Mouse (Mus musculus): ENCODE measurements around the gene Kif3a. TPM values are rescaled to one million over a fixed set of nuclear protein-coding genes. Genes with fewer than 3 reads are reported as not detected.
"Not testable (repeated sequence)": the region's sequence is repeated elsewhere in the genome, so short reads cannot be mapped to it uniquely, and the experiment has no call there.

The Kif3a gene
- polyA plus RNA-seq, 1 experiment from 2014 or later: 37.3 TPM

GRCm38 (mm10) chr11:53546271-53546670, 20.9 kb upstream of the Kif3a start:
- peaks cover 21% of the 10 kb centered on the region for H3K4me1 ChIP-seq

DNA sequence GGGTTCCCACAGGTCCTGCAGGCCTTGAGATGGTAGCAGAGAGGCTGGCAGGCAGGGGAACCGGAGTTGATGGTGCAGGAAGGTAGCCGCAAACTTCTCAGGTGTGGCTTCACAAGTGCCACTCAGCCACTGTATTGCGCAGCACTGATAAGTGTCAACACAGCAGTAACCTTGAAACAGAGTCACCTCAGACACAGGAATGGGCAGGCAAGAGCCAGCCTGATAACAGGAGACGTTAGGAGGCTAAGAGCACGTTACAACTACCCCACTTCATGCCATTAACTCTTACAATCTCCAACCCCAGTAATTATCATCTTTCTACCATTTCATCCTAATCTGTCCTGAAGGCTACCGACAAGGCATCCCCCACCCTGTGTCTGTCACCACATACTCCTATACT, 19.6 kb upstream of the Kif3a start:
- Histone ChIP-seq H3K9ac (no peak overlapping the region), H3K4me1 (peaks cover 20% of the 10 kb centered on the region), H3K4me2 (no peak overlapping the region), H3K27me3 (replicated peaks) (no peaks in the 10 kb centered on the region), H3K4me3 (no peak overlapping the region), H3K27ac (replicated peaks) (no peak overlapping the region), H3K36me3 (peaks cover 8% of the 10 kb centered on the region; the same call in 1 of the 2 replicates), H3K9me3 (no peaks in the 10 kb centered on the region)
- 44% methylated on average over 6 of the region's 6 CpGs for WGBS
- no peak for ATAC-seq (ENCODE audit: extremely low read depth, insufficient number of reproducible peaks, low FRiP score, low TSS enrichment)

More at GRCm38 (mm10) chr11:53546271-53546670, 20.9 kb upstream of the Kif3a start:
- Histone ChIP-seq H3K4me2 (no peak overlapping the region), H3K4me3 (no peak overlapping the region), H3K36me3 (peaks cover 20% of the 10 kb centered on the region), H3K9ac (no peak overlapping the region), H3K9me3 (no peaks in the 10 kb centered on the region), H3K27ac (replicated peaks) (no peak overlapping the region), H3K27me3 (replicated peaks) (no peaks in the 10 kb centered on the region)
- ATAC-seq (ENCODE audit: extremely low read depth, insufficient number of reproducible peaks, low FRiP score, low TSS enrichment): no peak
- WGBS: 67% methylated on average over 6 of the region's 6 CpGs

GRCm38 (mm10) chr11:53548036-53548605, 19.1 kb upstream of the Kif3a start:
- no peak overlapping the region for H3K27ac ChIP-seq (replicated peaks)

DNA sequence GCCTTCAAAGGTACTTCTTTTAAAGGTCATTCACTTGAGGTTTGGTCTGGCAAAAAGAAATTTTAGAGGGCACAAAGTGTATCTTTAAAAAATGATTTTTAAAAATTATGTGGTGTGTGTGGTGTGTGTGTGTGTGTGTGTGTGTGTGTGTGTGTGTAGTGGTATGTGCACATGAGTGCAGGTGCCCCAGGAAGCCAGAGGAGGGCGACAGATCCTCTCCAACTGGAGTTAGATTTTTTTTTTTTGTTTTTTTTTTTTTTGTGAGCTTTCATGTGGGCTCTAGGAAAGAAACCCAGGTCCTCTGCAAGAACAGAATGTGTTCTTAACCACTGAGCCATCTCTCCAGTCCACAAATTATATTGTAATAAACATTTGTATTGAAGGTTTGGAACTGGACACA, 16.5 kb upstream of the Kif3a start:
- H3K27me3 ChIP-seq (replicated peaks): no peaks in the 10 kb centered on the region
- no peak for ATAC-seq (ENCODE audit: extremely low read depth, insufficient number of reproducible peaks, low FRiP score, low TSS enrichment)
- no peaks in the 10 kb centered on the region for H3K9me3 ChIP-seq
- H3K27ac ChIP-seq (replicated peaks): no peak overlapping the region
- H3K36me3 ChIP-seq: no peaks in the 10 kb centered on the region
- H3K9ac ChIP-seq: no peak overlapping the region
- H3K4me2 ChIP-seq: no peak overlapping the region
- peaks cover 11% of the 10 kb centered on the region for H3K4me1 ChIP-seq
- H3K4me3 ChIP-seq: no peak overlapping the region
- WGBS: 70% methylated on average over 1 of the region's 1 CpGs

More at GRCm38 (mm10) chr11:53548036-53548605, 19.1 kb upstream of the Kif3a start:
- no peaks in the 10 kb centered on the region for H3K27me3 ChIP-seq (replicated peaks)
- no peak overlapping the region for H3K4me3 ChIP-seq
- peaks cover 14% of the 10 kb centered on the region for H3K4me1 ChIP-seq
- no peak overlapping the region for H3K9ac ChIP-seq
- no peaks in the 10 kb centered on the region for H3K9me3 ChIP-seq
- H3K4me2 ChIP-seq: no peak overlapping the region
- H3K36me3 ChIP-seq: peaks cover 6% of the 10 kb centered on the region; the same call in 1 of the 2 replicates
- ATAC-seq (ENCODE audit: extremely low read depth, insufficient number of reproducible peaks, low FRiP score, low TSS enrichment): no peak
- 70% methylated on average over 19 of the region's 19 CpGs for WGBS

DNA sequence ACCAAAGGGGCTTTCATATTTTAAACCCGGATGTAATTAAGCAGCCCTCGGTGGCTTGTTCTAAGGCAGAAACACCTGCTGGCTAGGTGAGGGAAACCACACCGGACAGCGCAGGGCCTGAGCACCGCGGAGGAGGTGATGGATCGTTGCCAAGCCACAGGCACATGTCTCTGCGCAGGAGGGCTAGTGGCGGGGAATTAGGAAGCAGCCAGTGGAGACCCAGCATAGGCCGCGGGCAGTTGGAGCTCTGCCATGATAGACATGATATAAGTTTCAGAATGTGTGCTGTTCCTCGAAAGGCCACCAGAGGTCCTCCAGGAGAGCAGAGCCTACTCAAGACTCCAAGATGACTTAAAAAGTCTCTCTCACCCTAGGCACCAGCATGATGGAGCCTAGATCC, 15.4 kb upstream of the Kif3a start:
- Histone ChIP-seq H3K27me3 (replicated peaks) (no peaks in the 10 kb centered on the region), H3K36me3 (no peaks in the 10 kb centered on the region), H3K4me3 (no peak overlapping the region), H3K4me1 (peaks cover 11% of the 10 kb centered on the region), H3K9ac (no peak overlapping the region), H3K27ac (replicated peaks) (no peak overlapping the region), H3K4me2 (no peak overlapping the region), H3K9me3 (no peaks in the 10 kb centered on the region)
- WGBS: 62% methylated on average over 12 of the region's 12 CpGs
- no peak for ATAC-seq (ENCODE audit: extremely low read depth, insufficient number of reproducible peaks, low FRiP score, low TSS enrichment)

DNA sequence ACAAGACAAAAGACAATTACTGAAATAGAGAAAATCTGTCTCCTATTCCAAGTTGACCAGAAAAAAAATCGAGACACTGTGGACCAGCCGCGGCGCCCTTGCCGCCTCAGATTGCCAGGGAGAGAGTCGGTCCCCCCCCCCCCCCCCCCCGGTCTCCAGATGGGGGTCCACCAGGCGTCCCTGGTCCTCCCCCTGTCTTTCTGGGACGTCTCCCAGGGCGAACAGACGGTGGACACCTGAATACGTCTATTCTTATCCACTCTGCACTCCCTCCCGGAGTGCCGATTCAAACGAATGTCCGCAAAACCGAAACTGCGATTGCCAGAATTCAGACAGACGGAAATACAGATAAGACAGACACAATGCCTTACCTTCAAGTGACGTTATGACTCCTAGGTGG, 10.7 kb upstream of the Kif3a start:
- H3K9ac ChIP-seq; H3K36me3 ChIP-seq; H3K4me1 ChIP-seq; ATAC-seq (ENCODE audit: extremely low read depth, insufficient number of reproducible peaks, low FRiP score, low TSS enrichment); H3K4me2 ChIP-seq; H3K4me3 ChIP-seq; H3K27me3 ChIP-seq (replicated peaks); H3K27ac ChIP-seq (replicated peaks); H3K9me3 ChIP-seq: not testable (repeated sequence)
- 78% methylated on average over 15 of the region's 20 CpGs for WGBS

GRCm38 (mm10) chr11:53557992-53558391, 9.2 kb upstream of the Kif3a start:
- 89% methylated on average over 2 of the region's 3 CpGs for WGBS
- H3K4me2 ChIP-seq; H3K4me3 ChIP-seq; H3K27me3 ChIP-seq (replicated peaks); H3K9me3 ChIP-seq; H3K27ac ChIP-seq (replicated peaks); H3K9ac ChIP-seq; H3K4me1 ChIP-seq; ATAC-seq (ENCODE audit: extremely low read depth, insufficient number of reproducible peaks, low FRiP score, low TSS enrichment); H3K36me3 ChIP-seq: not testable (repeated sequence)

DNA sequence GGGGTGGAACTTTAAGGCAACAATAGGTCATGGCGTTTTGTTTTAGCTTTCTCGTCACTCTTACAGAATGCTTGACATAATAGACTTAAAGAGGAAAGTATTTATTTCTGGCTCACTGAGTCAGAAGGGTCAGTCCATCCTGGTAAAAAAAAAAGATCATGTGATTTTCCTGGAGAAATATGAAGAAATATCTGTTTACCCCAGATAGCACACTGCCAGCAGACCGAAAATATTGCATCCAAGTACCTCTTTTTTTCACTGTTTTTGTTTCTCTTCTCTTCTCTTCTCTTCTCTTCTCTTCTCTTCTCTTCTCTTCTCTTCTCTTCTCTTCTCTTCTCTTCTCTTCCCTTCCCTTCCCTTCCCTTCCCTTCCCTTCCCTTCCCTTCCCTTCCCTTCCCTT, 7.2 kb upstream of the Kif3a start:
- not testable (repeated sequence) for H3K27ac ChIP-seq (replicated peaks); H3K27me3 ChIP-seq (replicated peaks); H3K9ac ChIP-seq; H3K4me1 ChIP-seq; H3K4me3 ChIP-seq; ATAC-seq (ENCODE audit: extremely low read depth, insufficient number of reproducible peaks, low FRiP score, low TSS enrichment); H3K36me3 ChIP-seq; H3K4me2 ChIP-seq; H3K9me3 ChIP-seq
- WGBS: 75% methylated on average over 1 of the region's 3 CpGs

- no peaks in the 10 kb centered on the region for H3K27me3 ChIP-seq (replicated peaks)
- H3K9me3 ChIP-seq: no peaks in the 10 kb centered on the region; the same call in 1 of the 2 replicates
- ATAC-seq (ENCODE audit: extremely low read depth, insufficient number of reproducible peaks, low FRiP score, low TSS enrichment): no peak
- H3K4me3 ChIP-seq: no peak overlapping the region
- peaks cover 4% of the 10 kb centered on the region; the same call in 1 of the 2 replicates for H3K4me1 ChIP-seq
- no peak overlapping the region for H3K27ac ChIP-seq (replicated peaks)
- H3K36me3 ChIP-seq: no peaks in the 10 kb centered on the region
- no peak overlapping the region for H3K4me2 ChIP-seq
- 53% methylated on average over 2 of the region's 2 CpGs for WGBS
- no peak overlapping the region for H3K9ac ChIP-seq
Measured at GRCm38 (mm10) chr11:53561986-53562385, 5.2 kb upstream of the Kif3a start.

DNA sequence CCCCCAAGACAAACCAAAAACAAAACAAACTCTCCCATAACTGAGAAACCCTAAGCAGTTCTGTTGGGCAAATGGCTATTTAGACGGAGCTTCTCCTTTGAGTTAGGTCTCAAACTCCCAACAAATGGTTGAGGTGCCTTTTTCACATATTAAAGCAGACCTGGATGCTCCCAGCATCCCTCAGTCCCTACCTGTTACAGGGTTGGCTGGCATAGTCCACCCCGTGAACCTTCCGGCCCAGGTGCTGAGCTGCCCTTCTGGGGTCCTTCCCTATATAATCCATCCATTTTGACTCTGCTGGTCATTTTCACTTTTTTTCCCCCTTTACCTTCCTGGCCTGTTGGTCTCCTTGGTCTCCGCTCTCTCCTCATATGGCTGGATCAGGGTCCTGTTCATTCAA, 533 bp upstream of the Kif3a start:
- peak overlapping the region; percentile 71 for H3K4me3 ChIP-seq
- H3K27me3 ChIP-seq (replicated peaks): no peaks in the 10 kb centered on the region
- H3K4me2 ChIP-seq: peak overlapping the region; percentile 84
- H3K9me3 ChIP-seq: no peaks in the 10 kb centered on the region; the same call in 1 of the 2 replicates
- no peak for ATAC-seq (ENCODE audit: extremely low read depth, insufficient number of reproducible peaks, low FRiP score, low TSS enrichment)
- H3K4me1 ChIP-seq: peaks cover 13% of the 10 kb centered on the region
- no peak overlapping the region for H3K27ac ChIP-seq (replicated peaks)
- peak overlapping the region; percentile 9; the same call in 1 of the 2 replicates for H3K9ac ChIP-seq
- peaks cover 11% of the 10 kb centered on the region for H3K36me3 ChIP-seq
- 86% methylated on average over 4 of the region's 4 CpGs for WGBS

DNA sequence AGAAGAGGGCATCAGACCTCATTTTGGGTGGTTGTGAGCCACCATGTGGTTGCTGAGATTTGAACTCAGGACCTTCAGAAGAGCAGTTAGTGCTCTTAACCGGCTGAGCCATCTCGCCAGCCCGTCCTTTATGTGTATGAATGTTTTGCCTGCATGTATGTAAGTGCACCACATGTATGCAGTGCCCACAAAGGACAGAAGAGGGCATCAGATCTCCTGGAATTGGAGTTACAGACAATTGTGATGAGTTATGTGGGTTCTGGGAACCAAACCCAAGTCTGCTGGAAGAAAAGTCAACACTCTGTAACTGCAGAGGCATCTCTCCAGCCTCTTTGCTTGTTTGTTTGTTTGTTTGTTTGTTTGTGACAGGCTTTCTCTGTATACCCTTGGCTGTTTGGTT, 13.4 kb downstream of the Kif3a start:
- Histone ChIP-seq H3K36me3 (peaks cover 63% of the 10 kb centered on the region), H3K4me1 (0 out of 2 replicates have a peak, but pooled peaks cover 4% of the 10 kb centered on the region), H3K27me3 (replicated peaks) (no peaks in the 10 kb centered on the region), H3K4me3 (no peak overlapping the region), H3K9me3 (no peaks in the 10 kb centered on the region), H3K4me2 (no peak overlapping the region), H3K27ac (replicated peaks) (no peak overlapping the region), H3K9ac (no peak overlapping the region)
- 98% methylated on average over 3 of the region's 3 CpGs for WGBS
- no peak for ATAC-seq (ENCODE audit: extremely low read depth, insufficient number of reproducible peaks, low FRiP score, low TSS enrichment)

- 0 out of 2 replicates have a peak, but pooled peaks cover 6% of the 10 kb centered on the region for H3K4me1 ChIP-seq
- H3K9ac ChIP-seq: no peak overlapping the region
- no peak overlapping the region for H3K27ac ChIP-seq (replicated peaks)
- no peak overlapping the region for H3K4me3 ChIP-seq
- ATAC-seq (ENCODE audit: extremely low read depth, insufficient number of reproducible peaks, low FRiP score, low TSS enrichment): no peak
- peaks cover 77% of the 10 kb centered on the region for H3K36me3 ChIP-seq
- 78% methylated on average over 10 of the region's 10 CpGs for WGBS
- no peaks in the 10 kb centered on the region for H3K9me3 ChIP-seq
- no peak overlapping the region for H3K4me2 ChIP-seq
- H3K27me3 ChIP-seq (replicated peaks): no peaks in the 10 kb centered on the region
Measured at GRCm38 (mm10) chr11:53583151-53583550, 16.0 kb downstream of the Kif3a start.

Data from heart, embryonic 13.5 days (tissue).